Mouse (Mus musculus) heart, embryonic 12.5 days (tissue): Measurements from ENCODE around the gene Ech1. TPM values are rescaled to one million over a fixed set of nuclear protein-coding genes. Genes with fewer than 3 reads are reported as not detected.

Experiments
- ATAC-seq: fragments of 200-750 bp; cut with Nextera tagmentation; 2 replicates; pipeline ENCODE4 v1.8.0; 2017; ENCODE audit warnings: moderate TSS enrichment, moderate library complexity; ENCODE audit not compliant: insufficient number of reproducible peaks, low FRiP score
- H3K27ac ChIP-seq: fragments of 300-500 bp; sonication (generic); 2 replicates; pipeline ENCODE4 v1.5.1; 2016; ENCODE audit warnings: mild to moderate bottlenecking, moderate library complexity; ENCODE audit not compliant: poor library complexity, severe bottlenecking
- H3K27me3 ChIP-seq: fragments of 300-500 bp; sonication (generic); replicated peaks from 2 replicates; pipeline ENCODE4 v1.6.1; 2016; ENCODE audit warnings: mild to moderate bottlenecking, moderate library complexity
- H3K36me3 ChIP-seq: fragments of 300-500 bp; sonication (generic); 2 replicates; pipeline ENCODE4 v1.6.1; 2016; ENCODE audit warnings: mild to moderate bottlenecking, moderate library complexity
- H3K4me1 ChIP-seq: fragments of 300-500 bp; sonication (generic); replicated peaks from 2 replicates; pipeline ENCODE4 v1.6.1; 2016; ENCODE audit warnings: mild to moderate bottlenecking
- H3K4me2 ChIP-seq: fragments of 300-500 bp; sonication (generic); 2 replicates; pipeline ENCODE4 v1.6.1; 2016; ENCODE audit warnings: mild to moderate bottlenecking, moderate library complexity
- H3K4me3 ChIP-seq: fragments of 300-500 bp; sonication (generic); 2 replicates; pipeline ENCODE4 v1.5.1; 2016; ENCODE audit warnings: mild to moderate bottlenecking
- H3K9ac ChIP-seq: fragments of 300-500 bp; sonication (generic); 2 replicates; pipeline ENCODE4 v1.6.1; 2016; ENCODE audit warnings: mild to moderate bottlenecking, moderate library complexity
- H3K9me3 ChIP-seq: fragments of 300-500 bp; sonication (generic); replicated peaks from 2 replicates; pipeline ENCODE4 v1.6.1; 2016; ENCODE audit warnings: mild to moderate bottlenecking, moderate library complexity
- WGBS: fragments of 180-500 bp; shearing (Covaris S2); methylation state at CpG from one replicate; pipeline ENCODE4 v1.1.7; 2016; 5-methylcytosine and 5-hydroxymethylcytosine counted together
- polyA plus RNA-seq: library from polyadenylated mRNA; unstranded; fragments of >200 nt; fragmentation: Nextera tagmentation; extraction: Ambion mirVana; gene quantifications from 2 replicates; pipeline ENCODE4 v1.2.1, GENCODE M21; 2016

Gene Ech1
- polyA plus RNA-seq, 1 experiment from 2014 or later: 142 TPM

DNA sequence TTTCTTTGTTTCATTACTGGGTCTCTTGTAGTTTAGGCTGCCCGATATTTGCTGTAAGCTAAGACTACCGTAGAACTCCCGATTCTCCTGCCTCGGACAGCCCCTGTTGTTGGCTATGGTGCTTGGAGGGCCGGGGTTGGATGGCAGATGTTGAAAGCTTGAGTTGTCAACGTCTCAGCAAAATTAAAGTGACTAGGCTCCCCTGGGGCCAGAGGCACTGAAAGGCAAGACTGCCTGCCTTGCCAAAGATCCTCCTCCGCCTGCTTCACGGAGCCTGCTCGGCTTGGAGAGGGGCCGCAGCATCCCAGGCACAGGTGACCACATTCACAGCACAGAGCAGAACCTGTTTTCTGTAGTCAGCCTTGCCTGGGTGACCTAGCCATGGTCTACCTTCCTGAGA is 55.5 kb downstream of the Ech1 start:
- Histone ChIP-seq H3K4me2 (no peak overlapping the region), H3K36me3 (no peaks in the 10 kb centered on the region), H3K27ac (no peak overlapping the region), H3K4me1 (0 out of 2 replicates have a peak, but pooled peaks cover 3% of the 10 kb centered on the region), H3K4me3 (no peak overlapping the region), H3K27me3 (0 out of 2 replicates have a peak, but pooled peaks cover 2% of the 10 kb centered on the region), H3K9ac (no peak overlapping the region), H3K9me3 (no peaks in the 10 kb centered on the region)
- no peak for ATAC-seq
- 74% methylated on average over 10 of the region's 10 CpGs for WGBS

DNA sequence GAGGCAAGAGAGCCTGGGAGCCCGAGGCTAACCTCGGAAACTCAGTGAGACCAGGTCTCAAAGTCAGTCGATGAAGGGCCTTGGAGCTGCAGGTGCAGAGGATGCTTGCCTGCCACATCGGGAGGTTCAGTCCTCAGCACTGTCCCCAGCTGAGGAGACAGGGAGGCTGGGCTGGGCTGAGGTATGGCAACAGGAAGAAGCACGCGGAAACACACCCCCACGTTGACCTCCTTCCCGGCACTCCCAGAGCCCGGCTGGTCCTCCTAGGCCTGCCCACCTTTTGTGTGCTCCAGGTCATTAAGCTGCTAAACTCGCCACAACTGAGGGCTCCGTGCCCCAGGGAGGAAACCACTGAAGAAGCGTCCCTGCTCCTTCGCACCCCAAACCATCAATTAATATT is 56.2 kb downstream of the Ech1 start, which contains the start of gene Capn12:
Gene Capn12 (plus strand): TSS at position 224 of the 400 bp plus-strand sequence.
- H3K27me3 ChIP-seq: 0 out of 2 replicates have a peak, but pooled peaks cover 6% of the 10 kb centered on the region
- H3K27ac ChIP-seq: no peak within 1 kb of the TSS
- 36% methylated on average over 13 of the region's 13 CpGs for WGBS
- H3K9ac ChIP-seq: no peak within 1 kb of the TSS
- no peak within 1 kb of the TSS for H3K4me2 ChIP-seq
- H3K4me3 ChIP-seq: no peak within 1 kb of the TSS
- no peaks in the 10 kb centered on the region for H3K9me3 ChIP-seq
- H3K4me1 ChIP-seq: no peaks in the 10 kb centered on the region
- no peak for ATAC-seq
- no peaks in the 10 kb centered on the region for H3K36me3 ChIP-seq

Other genes starting within 250 kb of the Ech1 start
- 29.0 and 29.5 TPM in 2 replicates for gene Samd4b, start 227.1 kb upstream of the Ech1 start, polyA plus RNA-seq
- gene Pak4, start 227.0 kb upstream of the Ech1 start, polyA plus RNA-seq: 32.7 TPM in 2 replicates
- gene Acp7, start 193.9 kb upstream of the Ech1 start, polyA plus RNA-seq: not detected in 2 replicates
- gene Fbxo27, start 132.4 kb upstream of the Ech1 start, polyA plus RNA-seq: 3.4 and 4.7 TPM in 2 replicates
- gene Fbxo17, start 108.4 kb upstream of the Ech1 start, polyA plus RNA-seq: 9.9 and 10.4 TPM in 2 replicates
- 116 TPM in 2 replicates for gene Mrps12, start 83.4 kb upstream of the Ech1 start, polyA plus RNA-seq
- 23.2 and 27.3 TPM in 2 replicates for gene Sars2, start 83.2 kb upstream of the Ech1 start, polyA plus RNA-seq
- gene Ccer2, start 69.0 kb upstream of the Ech1 start, polyA plus RNA-seq: not detected in 2 replicates
- gene Sirt2, start 58.5 kb upstream of the Ech1 start, polyA plus RNA-seq: 46.6 and 49.0 TPM in 2 replicates
- gene Nfkbib, start 57.7 kb upstream of the Ech1 start, polyA plus RNA-seq: 30.0 and 32.1 TPM in 2 replicates
- gene Rinl, start 36.2 kb upstream of the Ech1 start, polyA plus RNA-seq: 2.7 and 2.8 TPM in 2 replicates
- 218 and 232 TPM in 2 replicates for gene Hnrnpl, start 16.7 kb upstream of the Ech1 start, polyA plus RNA-seq
- 4.2 and 4.4 TPM in 2 replicates for gene Lgals4, start 8.6 kb downstream of the Ech1 start, polyA plus RNA-seq
- gene Lgals7, start 38.6 kb downstream of the Ech1 start, polyA plus RNA-seq: 1.1 and 1.3 TPM in 2 replicates
- 0.17 and 0.27 TPM in 2 replicates for gene Capn12, start 56.2 kb downstream of the Ech1 start, polyA plus RNA-seq
- 317 and 318 TPM in 2 replicates for gene Actn4, start 137.1 kb downstream of the Ech1 start, polyA plus RNA-seq
- 254 and 255 TPM in 2 replicates for gene Eif3k, start 156.6 kb downstream of the Ech1 start, polyA plus RNA-seq
- 5.8 and 6.5 TPM in 2 replicates for gene Map4k1, start 156.8 kb downstream of the Ech1 start, polyA plus RNA-seq